Mouse (Mus musculus) stomach, embryonic 14.5 days (tissue): Measurements from ENCODE around the gene Ankk1. TPM values are rescaled to one million over a fixed set of nuclear protein-coding genes. Genes with fewer than 3 reads are reported as not detected.
A peak's percentile ranks its signal among the peaks of the same experiment; 100 is the strongest.

Source experiments
- ATAC-seq: fragments of 200-750 bp; cut with Nextera tagmentation; 2 replicates; pipeline ENCODE4 v1.8.0; 2017; ENCODE audit warnings: low read depth, moderate TSS enrichment; ENCODE audit not compliant: insufficient number of reproducible peaks, insufficient read depth, low FRiP score
- H3K27ac ChIP-seq: fragments of 300-500 bp; sonication (generic); 2 replicates; pipeline ENCODE4 v1.5.1; 2014; ENCODE audit warnings: mild to moderate bottlenecking, low read length, moderate library complexity, mixed read lengths
- H3K27me3 ChIP-seq: fragments of 300-500 bp; sonication (generic); 2 replicates; pipeline ENCODE4 v1.6.1; 2014; ENCODE audit warnings: low read length, control low read depth, mixed read lengths; ENCODE audit not compliant: control insufficient read depth, insufficient read depth
- H3K36me3 ChIP-seq: fragments of 300-500 bp; sonication (generic); 2 replicates; pipeline ENCODE4 v1.6.1; 2014; ENCODE audit warnings: mild to moderate bottlenecking, control low read depth, low read length, moderate library complexity, mixed read lengths; ENCODE audit not compliant: control insufficient read depth, insufficient read depth
- H3K4me1 ChIP-seq: fragments of 300-500 bp; sonication (generic); 2 replicates; pipeline ENCODE4 v1.6.1; 2014; ENCODE audit warnings: low read length, control low read depth, mixed read lengths; ENCODE audit not compliant: control insufficient read depth, insufficient read depth
- H3K4me2 ChIP-seq: fragments of 300-500 bp; sonication (generic); replicated peaks from 2 replicates; pipeline ENCODE4 v1.6.1; 2014; ENCODE audit warnings: low read depth, low read length, control low read depth
- H3K4me3 ChIP-seq: fragments of 300-500 bp; sonication (generic); 2 replicates; pipeline ENCODE4 v1.5.1; 2014; ENCODE audit warnings: low read depth, low read length, control low read depth
- H3K9ac ChIP-seq: fragments of 300-500 bp; sonication (generic); replicated peaks from 2 replicates; pipeline ENCODE4 v1.6.1; 2014; ENCODE audit warnings: low read depth, mild to moderate bottlenecking, control low read depth, low read length, moderate library complexity, mixed read lengths
- H3K9me3 ChIP-seq: fragments of 300-500 bp; sonication (generic); 2 replicates; pipeline ENCODE4 v1.6.1; 2016; ENCODE audit warnings: low read depth, low read length, control low read depth; ENCODE audit not compliant: control insufficient read depth
- WGBS: fragments of 180-500 bp; shearing (Covaris S2); extraction: QIAGEN DNeasy Blood & Tissue Kit; methylation state at CpG from one replicate; pipeline ENCODE4 v1.1.7; 2014; 5-methylcytosine and 5-hydroxymethylcytosine counted together
- polyA plus RNA-seq: library from polyadenylated mRNA; unstranded; fragments of >200 nt; fragmentation: Nextera tagmentation; extraction: Ambion mirVana; gene quantifications from 2 replicates; pipeline ENCODE4 v1.2.1, GENCODE M21; 2014

Gene Ankk1
- polyA plus RNA-seq, 1 experiment from 2014 or later, result 0.09 TPM

DNA sequence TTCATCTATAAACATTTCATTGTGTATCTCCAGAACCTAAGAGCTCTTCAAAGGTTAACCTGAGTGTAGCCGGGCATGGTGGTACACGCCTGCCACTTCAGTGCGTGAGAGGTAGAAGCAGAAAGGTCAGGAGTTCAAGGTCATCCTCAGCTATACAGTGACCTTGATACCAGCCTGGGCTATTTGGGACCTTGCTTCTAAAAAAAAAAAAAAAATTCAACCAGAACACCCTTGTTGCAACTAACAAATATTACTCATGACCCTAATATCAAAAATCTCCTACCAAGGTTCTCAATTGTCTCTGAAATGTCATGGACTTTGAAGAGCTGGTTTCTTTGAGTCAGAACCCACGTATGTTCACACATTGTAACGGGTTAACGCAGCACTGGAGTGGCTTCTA is 42.0 kb downstream of the Ankk1 start:
- Histone ChIP-seq H3K4me3 (no peak overlapping the region), H3K9ac (no peak overlapping the region), H3K9me3 (no peaks in the 10 kb centered on the region), H3K4me2 (no peak overlapping the region), H3K27ac (no peak overlapping the region), H3K36me3 (no peaks in the 10 kb centered on the region), H3K4me1 (no peaks in the 10 kb centered on the region), H3K27me3 (no peaks in the 10 kb centered on the region)
- WGBS, result 89% methylated on average over 6 of the region's 6 CpGs
- no peak for ATAC-seq

DNA sequence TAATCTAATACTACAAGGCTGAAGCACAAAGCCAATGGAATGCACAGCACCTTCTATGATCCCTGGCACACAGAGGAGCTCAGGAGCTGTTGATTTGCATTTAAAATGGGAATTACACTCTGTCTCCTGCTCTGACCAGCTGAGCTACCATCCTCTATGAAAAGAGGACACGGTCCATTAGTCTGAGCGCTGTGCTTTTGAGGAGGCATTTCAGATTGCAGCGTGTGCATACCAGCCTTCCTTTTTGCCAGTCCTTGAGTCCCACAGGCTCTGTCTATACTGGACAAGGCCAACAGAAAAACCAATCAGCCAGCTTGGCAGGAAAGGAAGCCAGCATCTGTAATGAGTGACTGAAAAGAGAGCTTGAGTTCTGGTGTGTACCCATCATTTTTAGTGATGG is 42.8 kb downstream of the Ankk1 start:
- no peaks in the 10 kb centered on the region for H3K4me1 ChIP-seq
- no peaks in the 10 kb centered on the region for H3K36me3 ChIP-seq
- WGBS, result 89% methylated on average over 3 of the region's 3 CpGs
- no peak for ATAC-seq
- no peaks in the 10 kb centered on the region for H3K27me3 ChIP-seq
- H3K9ac ChIP-seq, result no peak overlapping the region
- no peak overlapping the region for H3K4me2 ChIP-seq
- no peak overlapping the region for H3K27ac ChIP-seq
- H3K9me3 ChIP-seq, result no peaks in the 10 kb centered on the region
- H3K4me3 ChIP-seq, result no peak overlapping the region

DNA sequence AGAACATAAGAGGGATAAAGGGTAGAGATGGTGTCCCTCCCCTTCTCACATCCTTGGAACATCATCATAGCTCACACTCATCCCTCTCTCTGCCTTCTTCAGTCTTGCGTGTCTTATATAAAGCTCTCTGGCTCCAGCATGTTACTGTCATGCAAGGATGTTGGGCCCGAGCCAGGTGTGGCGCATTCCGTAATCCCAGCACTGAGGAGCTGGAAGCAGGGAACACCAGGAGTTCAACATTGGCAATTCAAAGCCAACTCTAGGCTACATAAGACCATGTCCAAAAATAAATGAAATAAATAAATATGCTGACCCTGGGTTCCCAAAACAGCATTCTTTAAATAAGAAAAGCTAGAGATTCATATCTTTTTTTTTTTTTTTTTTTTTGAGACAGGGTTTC is 46.9 kb downstream of the Ankk1 start:
- no peaks in the 10 kb centered on the region for H3K36me3 ChIP-seq
- no peak overlapping the region for H3K27ac ChIP-seq
- no peak overlapping the region for H3K4me2 ChIP-seq
- WGBS, result 96% methylated on average over 4 of the region's 4 CpGs
- H3K9ac ChIP-seq, result no peak overlapping the region
- H3K4me1 ChIP-seq, result no peaks in the 10 kb centered on the region
- H3K4me3 ChIP-seq, result no peak overlapping the region
- no peak for ATAC-seq
- H3K9me3 ChIP-seq, result no peaks in the 10 kb centered on the region
- H3K27me3 ChIP-seq, result no peaks in the 10 kb centered on the region

- Histone ChIP-seq H3K9ac (no peak overlapping the region), H3K4me2 (no peak overlapping the region), H3K4me3 (no peak overlapping the region), H3K4me1 (no peaks in the 10 kb centered on the region), H3K27ac (no peak overlapping the region), H3K9me3 (no peaks in the 10 kb centered on the region), H3K36me3 (no peaks in the 10 kb centered on the region), H3K27me3 (no peaks in the 10 kb centered on the region)
- 86% methylated on average over 2 of the region's 2 CpGs for WGBS
- ATAC-seq, result no peak
These were observed 52.9 kb downstream of the Ankk1 start for GRCm38 (mm10) chr9:49373946-49374345.

DNA sequence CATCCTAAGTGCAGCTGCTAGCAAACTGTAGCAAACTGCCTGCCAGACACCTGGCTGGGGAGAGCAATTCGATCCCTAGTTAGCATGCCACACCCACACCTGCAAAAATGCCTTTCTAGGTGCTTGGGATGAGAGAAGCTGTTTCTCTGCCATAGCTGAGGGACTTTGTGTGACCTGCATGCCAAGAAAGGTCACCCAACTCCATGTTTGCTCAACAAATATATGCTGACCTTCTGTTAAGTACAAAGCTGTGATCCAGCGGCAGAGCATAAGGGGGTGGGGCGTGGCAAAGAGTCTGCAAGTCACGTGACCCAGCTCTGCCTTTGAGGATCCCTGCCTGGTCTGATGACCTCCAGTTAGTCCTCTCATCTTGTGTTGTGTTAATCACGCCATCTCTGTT is 61.1 kb downstream of the Ankk1 start:
- H3K36me3 ChIP-seq, result no peaks in the 10 kb centered on the region
- no peak overlapping the region for H3K27ac ChIP-seq
- no peaks in the 10 kb centered on the region for H3K4me1 ChIP-seq
- no peak overlapping the region for H3K9ac ChIP-seq
- H3K27me3 ChIP-seq, result no peaks in the 10 kb centered on the region
- H3K4me3 ChIP-seq, result no peak overlapping the region
- H3K9me3 ChIP-seq, result no peaks in the 10 kb centered on the region
- no peak overlapping the region for H3K4me2 ChIP-seq
- peak; percentile 72; the same call in 1 of the 2 replicates for ATAC-seq
- 10% methylated on average over 5 of the region's 5 CpGs for WGBS

Other genes starting within 250 kb of the Ankk1 start
- not detected in 2 replicates for gene Gm4894, start 176.5 kb downstream of the Ankk1 start, polyA plus RNA-seq
- 0.15 TPM in 1 of 2 replicates, not detected in the other for gene Drd2, start 86.4 kb downstream of the Ankk1 start, polyA plus RNA-seq
- 1.4 and 2.0 TPM in 2 replicates for gene Ttc12, start 59.2 kb upstream of the Ankk1 start, polyA plus RNA-seq